Comparison of ENCODE assay signal across 15 mouse cellular contexts in genomic region chr14:121806316-121806715, GRCm38 (mm10).
"Had no signal": no experiment of that assay in that cellular context is flagged by ENCODE, and none has a peak within 500 bp of the region (broad histone marks: within the 10 kb centered on the region; RNA-seq: fewer than 3 reads in every experiment).

No protein-coding gene starts in this region.

- H3K27ac ChIP-seq: midbrain, embryonic 10.5 days; midbrain, embryonic 12.5 days; neural tube, embryonic 13.5 days; neural tube, embryonic 15.5 days had no signal

- H3K4me1 ChIP-seq: midbrain, embryonic 10.5 days; midbrain, embryonic 12.5 days; neural tube, embryonic 13.5 days; neural tube, embryonic 15.5 days had no signal

- H3K36me3 ChIP-seq: midbrain, embryonic 10.5 days; midbrain, embryonic 12.5 days; neural tube, embryonic 13.5 days; neural tube, embryonic 15.5 days had no signal

- DNase-seq: lung, embryonic 14.5 days; midbrain, embryonic 14.5 days; retina, postnatal 1 day; right cerebral cortex, adult 18-20 months; right cerebral cortex, postnatal 25 days; right cerebral cortex, postnatal 4 days; spleen, adult 18-20 months; thymus, adult 18-20 months; thymus, postnatal 14 days; thymus, postnatal 36 days had no signal

- H3K4me3 ChIP-seq: midbrain, embryonic 10.5 days; midbrain, embryonic 12.5 days; myocyte; neural tube, embryonic 13.5 days; neural tube, embryonic 15.5 days had no signal

- H3K27me3 ChIP-seq: midbrain, embryonic 12.5 days; neural tube, embryonic 13.5 days; neural tube, embryonic 15.5 days had no signal
